Mouse (Mus musculus): ENCODE measurements around the gene Gm8232.
"Not testable (repeated sequence)": the region's sequence is repeated elsewhere in the genome, so short reads cannot be mapped to it uniquely, and the experiment has no call there.

Gm8232 gene

DNA sequence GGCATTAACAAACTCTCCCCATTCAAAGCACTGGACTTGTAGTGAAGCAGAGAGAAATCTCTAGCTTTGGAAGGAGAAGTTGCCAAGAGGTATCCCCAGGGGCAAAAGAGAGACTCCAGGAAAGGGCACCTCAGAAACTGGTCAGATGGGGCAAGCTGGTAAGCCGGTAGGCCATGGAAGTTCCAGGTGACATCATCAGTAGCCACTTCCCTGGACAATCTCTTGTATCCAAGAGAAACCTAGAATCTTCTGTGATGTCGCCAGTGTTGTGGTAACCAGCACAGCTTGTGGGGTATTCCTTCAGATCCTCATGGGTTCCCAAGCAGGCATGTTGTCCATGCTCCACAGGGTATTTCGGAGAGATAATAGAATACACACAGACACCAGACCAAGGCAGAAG lies at the start of gene Gm8232:
Gene Gm8232 (plus strand): TSS at position 301 of the 400 bp plus-strand sequence.
- in situ Hi-C loops (cut with MboI): not testable (repeated sequence)

DNA sequence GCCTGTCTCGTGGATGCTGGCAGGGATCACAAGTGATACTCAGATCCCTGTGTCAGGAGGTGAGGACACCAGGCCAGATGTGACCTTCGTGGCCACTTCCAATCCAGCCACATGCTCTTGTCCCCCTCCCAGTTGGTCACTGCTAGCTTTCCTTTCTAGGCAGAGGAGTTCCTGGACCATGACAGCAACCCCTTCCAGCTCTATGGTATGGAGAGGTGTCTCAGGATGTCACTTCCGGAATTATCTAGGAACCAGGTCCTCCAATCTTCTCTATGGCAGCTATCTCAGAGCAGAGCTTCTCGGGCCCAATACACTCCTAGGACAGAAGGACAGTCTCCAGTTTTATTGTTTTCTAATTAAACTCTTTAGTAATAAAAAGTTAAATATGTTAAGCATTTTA lies 49.2 kb upstream of the Gm8232 start:
- in situ Hi-C loops (cut with MboI): not testable (repeated sequence)

DNA sequence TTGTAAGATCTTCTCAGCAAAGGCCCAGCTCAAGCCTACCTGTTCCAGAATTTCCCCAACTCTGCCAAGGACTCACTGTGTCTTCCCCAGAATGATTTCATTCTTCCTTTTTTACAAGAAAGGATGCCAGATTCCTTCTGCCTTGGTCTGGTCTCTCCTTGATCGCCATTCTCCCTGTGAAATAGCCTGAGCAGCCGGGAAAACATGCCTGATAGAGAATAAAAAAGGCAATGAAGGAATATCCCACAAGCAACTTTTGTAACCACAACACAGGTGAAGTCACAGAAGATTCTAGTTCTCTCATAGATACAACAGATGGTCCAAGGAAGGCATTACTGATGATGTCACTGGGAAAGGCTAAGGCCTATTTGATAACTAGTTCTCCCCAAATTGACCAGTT lies 22.8 kb upstream of the Gm8232 start, which contains the start of gene Gm3371:
Gene Gm3371 (minus strand): TSS at position 101 of the 400 bp plus-strand sequence.
- in situ Hi-C loops (cut with MboI): not testable (repeated sequence)

Measured in mature B cell (primary cell).